Mouse (Mus musculus): ENCODE measurements around the gene Gm4312. TPM values are rescaled to one million over a fixed set of nuclear protein-coding genes. Genes with fewer than 3 reads are reported as not detected.

Gene Gm4312
- polyA plus RNA-seq, 1 experiment: not detected

Other genes with a start within 250 kb of the Gm4312 start
- not detected in 2 replicates for gene Gm4301, start 46.9 kb downstream of the Gm4312 start, polyA plus RNA-seq (2012; rRNA removed)
- not detected in 2 replicates for gene Gm4302, start 41.7 kb downstream of the Gm4312 start, polyA plus RNA-seq (2012; rRNA removed)
- gene Gm4303, start 36.6 kb downstream of the Gm4312 start, polyA plus RNA-seq (2012; rRNA removed): not detected in 2 replicates
- gene Gm4305, start 31.5 kb downstream of the Gm4312 start, polyA plus RNA-seq (2012; rRNA removed): not detected in 2 replicates
- gene Gm4307, start 21.2 kb downstream of the Gm4312 start, polyA plus RNA-seq (2012; rRNA removed): not detected in 2 replicates
- 1.6 TPM in 2 replicates for gene Tmtc3, start 104.8 kb upstream of the Gm4312 start, polyA plus RNA-seq (2012; rRNA removed)
- gene Cep290, start 105.0 kb upstream of the Gm4312 start, polyA plus RNA-seq (2012; rRNA removed): 0.06 TPM in 1 of 2 replicates, not detected in the other
- gene 4930430F08Rik, start 207.9 kb upstream of the Gm4312 start, polyA plus RNA-seq (2012; rRNA removed): 0.30 and 1.2 TPM in 2 replicates
- gene 1700017N19Rik, start 207.9 kb upstream of the Gm4312 start, polyA plus RNA-seq (2012; rRNA removed): not detected in 2 replicates

All from small intestine, adult 2 months (tissue).